Mouse (Mus musculus) MEL (cell line): ENCODE data around the gene Clec4f. TPM values are rescaled to one million over a fixed set of nuclear protein-coding genes. Genes with fewer than 3 reads are reported as not detected.

Experiments used
- DNase-seq: peaks from one replicate; pipeline ENCODE4 v3.0.0; 2011; ENCODE audit warnings: low read depth, low spot score
- H3K27ac ChIP-seq: 2 replicates; pipeline ENCODE4 v1.5.1; 2012; ENCODE audit warnings: low read depth, mild to moderate bottlenecking, control low read depth, low read length, moderate library complexity; ENCODE audit not compliant: control insufficient read depth
- H3K27me3 ChIP-seq, 2 experiments: fragments of 150-350 bp in 1 of 2; sonication (generic) in 1 of 2; 2 replicates each; pipeline ENCODE4 v1.6.1; 2012; ENCODE audit warnings: low read length in 2 of 2, mild to moderate bottlenecking in 2 of 2, improper control_type of control experiment in 1 of 2, moderate library complexity in 1 of 2; ENCODE audit not compliant: insufficient read depth in 2 of 2, control insufficient read depth in 1 of 2
- H3K36me3 ChIP-seq, 2 experiments: 2 replicates each; pipeline ENCODE4 v1.6.1; 2012 to 2014; ENCODE audit warnings: low read length in 2 of 2, improper control_type of control experiment in 1 of 2, inconsistent platforms in 1 of 2, mild to moderate bottlenecking in 1 of 2; ENCODE audit not compliant: insufficient read depth in 2 of 2, control insufficient read depth in 1 of 2
- H3K4me1 ChIP-seq, 2 experiments: fragments of 150-350 bp in 1 of 2; sonication (generic) in 1 of 2; 2 replicates each; pipeline ENCODE4 v1.6.1; 2012; ENCODE audit warnings: low read length in 2 of 2, improper control_type of control experiment in 1 of 2, mild to moderate bottlenecking in 1 of 2; ENCODE audit not compliant: insufficient read depth in 2 of 2, control insufficient read depth in 1 of 2
- H3K4me3 ChIP-seq, 2 experiments: fragments of 150-350 bp in 1 of 2; sonication (generic) in 1 of 2; 2 replicates each; pipeline ENCODE4 v1.5.1; 2012; ENCODE audit warnings: low read depth in 2 of 2, low read length in 2 of 2, mild to moderate bottlenecking in 2 of 2, moderate library complexity in 2 of 2, control low read depth in 1 of 2, improper control_type of control experiment in 1 of 2; ENCODE audit not compliant: control insufficient read depth in 1 of 2, insufficient read depth in 1 of 2
- H3K79me2 ChIP-seq: 2 replicates; pipeline ENCODE4 v1.6.1; 2012; ENCODE audit warnings: mild to moderate bottlenecking, low read length, moderate library complexity; ENCODE audit not compliant: control insufficient read depth, poor library complexity, insufficient read depth
- H3K9ac ChIP-seq: 2 replicates; pipeline ENCODE4 v1.6.1; 2012; ENCODE audit warnings: low read depth, mild to moderate bottlenecking, control low read depth, low read length, moderate library complexity; ENCODE audit not compliant: control insufficient read depth, poor library complexity, severe bottlenecking
- H3K9me3 ChIP-seq: fragments of 150-350 bp; sonication (generic); replicated peaks from 2 replicates; pipeline ENCODE4 v1.6.1; 2012; ENCODE audit warnings: mild to moderate bottlenecking, low read length, improper control_type of control experiment, moderate library complexity; ENCODE audit not compliant: insufficient read depth
- CHD1 ChIP-seq: IDR thresholded peaks from 2 replicates; pipeline ENCODE4 v1.6.1; 2012; ENCODE audit warnings: low read depth, mild to moderate bottlenecking, inconsistent platforms, low read length, improper control_type of control experiment
- CTCF ChIP-seq, 3 experiments: IDR thresholded peaks in 2 of 3; conservative IDR thresholded peaks in 1 of 3; 2 replicates each; pipeline ENCODE4 v1.5.1; 2011 to 2012; ENCODE audit warnings: low read length in 3 of 3, low read depth in 2 of 3, mild to moderate bottlenecking in 2 of 3, improper control_type of control experiment in 1 of 3, inconsistent platforms in 1 of 3, mixed read lengths in 1 of 3, moderate library complexity in 1 of 3; ENCODE audit not compliant: control insufficient read depth in 1 of 3, insufficient read depth in 1 of 3, poor library complexity in 1 of 3, severe bottlenecking in 1 of 3
- E2F4 ChIP-seq: IDR thresholded peaks from 2 replicates; pipeline ENCODE4 v1.6.1; 2011; ENCODE audit warnings: low read depth, low read length, improper control_type of control experiment, borderline replicate concordance
- ELF1 ChIP-seq: IDR thresholded peaks from 2 replicates; pipeline ENCODE4 v1.6.1; 2014; ENCODE audit warnings: low read depth, mild to moderate bottlenecking, inconsistent platforms, low read length, improper control_type of control experiment, moderate library complexity
- EP300 ChIP-seq, 2 experiments: IDR thresholded peaks; 2 replicates each; pipeline ENCODE4 v1.6.1; 2011; ENCODE audit warnings: improper control_type of control experiment in 2 of 2, low read length in 2 of 2, low read depth in 1 of 2, mild to moderate bottlenecking in 1 of 2
- ETS1 ChIP-seq: IDR thresholded peaks from 2 replicates; pipeline ENCODE4 v1.6.1; 2012; ENCODE audit warnings: low read depth, mild to moderate bottlenecking, inconsistent platforms, low read length, improper control_type of control experiment, moderate library complexity
- KAT2A ChIP-seq: conservative IDR thresholded peaks from 2 replicates; pipeline ENCODE4 v1.6.1; 2012; ENCODE audit warnings: low read depth, low read length, improper control_type of control experiment, inconsistent platforms
- MEF2A ChIP-seq: IDR thresholded peaks from 2 replicates; pipeline ENCODE4 v1.6.1; 2014; ENCODE audit warnings: low read depth, mild to moderate bottlenecking, inconsistent platforms, low read length, improper control_type of control experiment; ENCODE audit not compliant: poor library complexity, insufficient replicate concordance, severe bottlenecking; ENCODE audit errors: extremely low read depth
- NELFE ChIP-seq: IDR thresholded peaks from 2 replicates; pipeline ENCODE4 v1.6.1; 2011; ENCODE audit warnings: low read depth, low read length, improper control_type of control experiment
- POLR2A ChIP-seq, 2 experiments: IDR thresholded peaks; 2 replicates each; pipeline ENCODE4 v1.6.1; 2011 to 2012; ENCODE audit warnings: low read length in 2 of 2, mild to moderate bottlenecking in 2 of 2, control low read depth in 1 of 2, improper control_type of control experiment in 1 of 2, low read depth in 1 of 2, moderate library complexity in 1 of 2; ENCODE audit not compliant: control insufficient read depth in 1 of 2, insufficient read depth in 1 of 2, poor library complexity in 1 of 2
- RAD21 ChIP-seq: IDR thresholded peaks from 2 replicates; pipeline ENCODE4 v1.6.1; 2011; ENCODE audit warnings: mild to moderate bottlenecking, low read depth, low read length, improper control_type of control experiment
- RCOR1 ChIP-seq: IDR thresholded peaks from 2 replicates; pipeline ENCODE4 v1.6.1; 2012; ENCODE audit warnings: low read depth, mild to moderate bottlenecking, inconsistent platforms, low read length, improper control_type of control experiment
- SMC3 ChIP-seq: IDR thresholded peaks from 2 replicates; pipeline ENCODE4 v1.6.1; 2011; ENCODE audit warnings: low read depth, low read length, improper control_type of control experiment
- TAL1 ChIP-seq: IDR thresholded peaks from 2 replicates; pipeline ENCODE4 v1.6.1; 2012; ENCODE audit warnings: mild to moderate bottlenecking, inconsistent platforms, low read length, moderate library complexity, mixed read lengths
- ZKSCAN1 ChIP-seq: IDR thresholded peaks from 2 replicates; pipeline ENCODE4 v1.6.1; 2012; ENCODE audit warnings: low read depth, mild to moderate bottlenecking, inconsistent platforms, low read length, improper control_type of control experiment, moderate library complexity
- ZMIZ1 ChIP-seq: IDR thresholded peaks from 2 replicates; pipeline ENCODE4 v1.6.1; 2012; ENCODE audit warnings: low read depth, mild to moderate bottlenecking, inconsistent platforms, low read length, improper control_type of control experiment, moderate library complexity
- polyA plus RNA-seq, 2 experiments: library from polyadenylated mRNA; stranded (reverse) in 1 of 2; unstranded in 1 of 2; fragments of >175 nt in 1 of 2; fragments of >200 nt in 1 of 2; gene quantifications; 2 replicates each; pipeline versions ENCODE4 v1.2.1 to v1.2.4; 2012; ENCODE audit warnings: low replicate concordance in 2 of 2, low read depth in 1 of 2; ENCODE audit not compliant: insufficient read length in 2 of 2, insufficient read depth in 1 of 2, missing spikeins in 1 of 2
- total RNA-seq: library from RNA; depleted of rRNA; stranded (reverse); fragments of 300-350 nt; gene quantifications from 2 replicates; pipeline ENCODE4 v1.2.3, GENCODE M21; 2012

Gene Clec4f
- total and polyA plus RNA-seq, 3 experiments: not detected

- Histone ChIP-seq H3K27me3 (peaks cover 12 to 17% of the 10 kb centered on the region in 2 experiments), H3K9ac (no peak overlapping the region), H3K79me2 (no peaks in the 10 kb centered on the region), H3K9me3 (no peaks in the 10 kb centered on the region)
- TF ChIP-seq E2F4 (no peak), SMC3 (peak; percentile 35), KAT2A (no peak), ELF1 (no peak), ZMIZ1 (no peak), CTCF (IDR thresholded peaks at IDR 0.05 in 2 of 3, conservative IDR thresholded peaks at IDR 0.05 in 1 of 3; ENCODE audit: control insufficient read depth in 1 of 3, insufficient read depth in 1 of 3, low read depth in 2 of 3, low read length in 3 of 3, poor library complexity in 1 of 3, severe bottlenecking in 1 of 3) (peak; percentile 60 to 74 (median 68)), RAD21 (peak; percentile 34), MEF2A (no peak), ZKSCAN1 (no peak), POLR2A (IDR thresholded peaks at IDR 0.05; ENCODE audit: control insufficient read depth in 1 of 2, insufficient read depth in 1 of 2, low read depth in 1 of 2, low read length in 2 of 2, poor library complexity in 1 of 2) (no peak)
- TF ChIP-seq, all 39 proteins: peak for 3
- peak; percentile 52 for DNase-seq
- Histone ChIP-seq H3K4me1 (no peaks in the 10 kb centered on the region), H3K36me3 (no peaks in the 10 kb centered on the region), H3K4me3 (no peak overlapping the region), H3K27ac (no peak overlapping the region)
Observed at GRCm38 (mm10) chr6:83598646-83599045, 57.3 kb downstream of the Clec4f start.

GRCm38 (mm10) chr6:83597988-83598387, 58.0 kb downstream of the Clec4f start:
- H3K9me3 ChIP-seq: no peaks in the 10 kb centered on the region
- no peak for DNase-seq
- no peak overlapping the region for H3K9ac ChIP-seq
- no peak overlapping the region for H3K27ac ChIP-seq
- no peaks in the 10 kb centered on the region for H3K79me2 ChIP-seq
- peaks cover 12 to 17% of the 10 kb centered on the region in 2 experiments for H3K27me3 ChIP-seq
- no peaks in the 10 kb centered on the region for H3K36me3 ChIP-seq
- TF ChIP-seq CHD1 (no peak), ELF1 (no peak), NELFE (no peak)
- H3K4me3 ChIP-seq: no peak overlapping the region
- no peaks in the 10 kb centered on the region for H3K4me1 ChIP-seq

- TF ChIP-seq RAD21 (no peak), ETS1 (no peak), E2F4 (no peak), CTCF (IDR thresholded peaks at IDR 0.05 in 2 of 3, conservative IDR thresholded peaks at IDR 0.05 in 1 of 3; ENCODE audit: control insufficient read depth in 1 of 3, insufficient read depth in 1 of 3, low read depth in 2 of 3, low read length in 3 of 3, poor library complexity in 1 of 3, severe bottlenecking in 1 of 3) (no peak), EP300 (IDR thresholded peaks at IDR 0.05; ENCODE audit: low read depth in 1 of 2, low read length in 2 of 2) (no peak), RCOR1 (no peak), TAL1 (no peak)
- Histone ChIP-seq H3K27me3 (peaks cover 7 to 14% of the 10 kb centered on the region in 2 experiments), H3K4me3 (no peak overlapping the region), H3K36me3 (no peaks in the 10 kb centered on the region), H3K9me3 (no peaks in the 10 kb centered on the region), H3K79me2 (no peaks in the 10 kb centered on the region), H3K4me1 (no peaks in the 10 kb centered on the region), H3K9ac (no peak overlapping the region), H3K27ac (no peak overlapping the region)
- no peak for DNase-seq
Observed at GRCm38 (mm10) chr6:83595035-83595434, 61.0 kb downstream of the Clec4f start.
